Mouse (Mus musculus): ENCODE data around the gene Dhtkd1. TPM values are rescaled to one million over a fixed set of nuclear protein-coding genes. Genes with fewer than 3 reads are reported as not detected.
"Not testable (repeated sequence)": the region's sequence is repeated elsewhere in the genome, so short reads cannot be mapped to it uniquely, and the experiment has no call there.

The Dhtkd1 gene
- 6.3 and 6.4 TPM in 2 replicates for polyA plus RNA-seq (2015; fragmentation: Nextera tagmentation; extraction: Ambion mirVana)

DNA sequence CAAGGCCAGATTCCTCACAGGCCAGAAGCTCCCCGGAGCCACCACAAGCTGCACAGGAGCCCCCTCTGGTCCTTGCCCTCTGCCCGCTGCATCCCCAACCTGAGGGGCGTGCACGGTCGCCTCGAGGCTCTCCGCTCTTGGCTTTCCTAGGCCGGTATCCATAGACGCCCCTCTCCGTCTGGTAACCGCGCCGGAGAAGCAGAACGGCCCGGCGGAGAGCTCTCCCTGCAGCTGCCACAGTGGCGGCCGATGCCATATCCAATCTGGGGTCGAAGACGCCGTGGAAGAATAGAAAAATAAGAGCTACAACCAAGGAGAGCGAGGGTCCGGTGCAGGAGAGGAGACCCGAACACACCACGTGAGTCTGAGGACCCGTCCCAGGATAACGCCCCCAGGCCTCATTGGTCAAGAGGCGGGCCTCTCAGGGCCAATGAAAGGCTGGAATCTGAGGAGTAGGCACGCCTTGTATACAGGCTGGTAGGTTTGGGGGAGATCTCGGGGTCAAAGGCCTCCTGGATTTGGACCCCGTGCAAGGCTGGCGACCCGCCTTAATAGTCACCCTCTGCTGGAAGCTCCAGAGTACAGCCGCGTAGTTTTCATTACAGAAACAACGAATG is at the start of gene Dhtkd1:
Gene Dhtkd1 (minus strand): TSS at position 377 of the 617 bp plus-strand sequence.
- peaks cover 18% of the 10 kb centered on the region; the same call in 1 of the 2 replicates for H3K4me1 ChIP-seq (replicated peaks)
- peak within 1 kb of the TSS; percentile 42 for H3K27ac ChIP-seq (replicated peaks)
- no peaks in the 10 kb centered on the region for H3K27me3 ChIP-seq
- H3K4me2 ChIP-seq = peak within 1 kb of the TSS; percentile 76
- peak; percentile 93 for ATAC-seq (ENCODE audit: low read depth)
- no peaks in the 10 kb centered on the region for H3K36me3 ChIP-seq
- WGBS = under 1% methylated on average over 36 of the region's 36 CpGs
- H3K9ac ChIP-seq = peak within 1 kb of the TSS; percentile 79
- H3K9me3 ChIP-seq = no peaks in the 10 kb centered on the region
- H3K4me3 ChIP-seq = peak within 1 kb of the TSS; percentile 64

DNA sequence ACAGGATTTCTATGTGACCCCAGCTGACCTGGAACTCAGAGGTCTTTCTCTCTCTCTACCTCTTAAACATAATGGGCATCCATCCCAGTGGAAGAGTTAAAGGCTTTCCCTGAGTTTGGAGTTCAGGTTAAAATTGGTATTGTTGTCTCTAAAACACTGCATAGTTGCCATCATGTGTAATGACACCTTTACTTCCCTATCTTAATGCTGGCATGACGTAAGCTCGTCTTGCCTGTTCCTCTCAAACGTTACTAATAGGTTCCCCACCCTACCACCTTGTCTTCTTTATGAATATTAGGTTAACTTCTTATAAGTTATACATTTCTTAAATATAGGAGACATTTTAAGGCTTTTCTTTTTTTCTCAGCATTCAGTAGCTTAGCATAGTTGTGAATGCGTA is 34.9 kb upstream of the Dhtkd1 start:
- H3K4me1 ChIP-seq (replicated peaks) = no peaks in the 10 kb centered on the region
- no peaks in the 10 kb centered on the region for H3K27me3 ChIP-seq
- no peak overlapping the region for H3K4me3 ChIP-seq
- no peak overlapping the region for H3K27ac ChIP-seq (replicated peaks)
- no peak overlapping the region for H3K4me2 ChIP-seq
- H3K9me3 ChIP-seq = no peaks in the 10 kb centered on the region
- H3K9ac ChIP-seq = no peak overlapping the region
- peaks cover 47% of the 10 kb centered on the region for H3K36me3 ChIP-seq
- no peak for ATAC-seq (ENCODE audit: low read depth)
- WGBS = 93% methylated on average over 4 of the region's 4 CpGs

DNA sequence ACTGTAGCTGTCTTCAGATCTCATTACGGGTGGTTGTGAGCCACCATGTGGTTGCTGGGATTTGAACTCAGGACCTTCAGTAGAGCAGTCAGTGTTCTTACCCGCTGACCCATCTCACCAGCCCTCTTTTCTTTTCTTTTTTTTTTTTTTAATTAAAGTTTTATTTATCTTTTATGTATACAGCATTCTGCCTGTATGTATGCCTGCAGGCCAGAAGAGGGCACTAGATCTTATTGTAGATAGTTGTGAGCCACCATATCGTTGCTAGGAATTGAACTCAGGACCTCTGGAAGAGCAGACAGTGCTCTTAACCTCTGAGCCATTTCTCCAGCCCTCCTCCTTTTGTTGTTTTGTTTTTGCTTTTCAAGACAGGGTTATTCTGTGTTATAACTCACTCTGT is 28.0 kb upstream of the Dhtkd1 start:
- peaks cover 21% of the 10 kb centered on the region for H3K36me3 ChIP-seq
- H3K9me3 ChIP-seq; H3K27ac ChIP-seq (replicated peaks); H3K27me3 ChIP-seq; H3K4me2 ChIP-seq; H3K4me1 ChIP-seq (replicated peaks); H3K4me3 ChIP-seq; H3K9ac ChIP-seq; ATAC-seq (ENCODE audit: low read depth): not testable (repeated sequence)
- 94% methylated on average over 3 of the region's 3 CpGs for WGBS

DNA sequence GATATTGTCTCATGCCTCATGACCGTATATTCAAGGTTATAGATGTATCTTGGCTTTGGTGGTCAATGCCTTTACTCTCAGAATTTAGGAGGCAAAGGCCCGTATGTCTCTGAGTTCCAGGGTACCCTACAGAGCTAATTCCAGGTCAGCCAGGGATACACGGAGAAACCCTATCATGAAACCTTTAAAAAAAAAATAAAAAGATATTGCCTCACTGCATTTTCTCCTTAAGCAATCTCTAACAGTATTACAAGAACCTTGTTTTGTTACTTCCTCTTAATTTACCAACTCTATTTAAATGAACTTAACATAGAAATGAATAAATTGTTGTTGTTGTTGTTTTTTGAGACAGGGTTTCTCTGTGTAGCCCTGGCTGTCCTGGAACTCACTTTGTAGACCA is 23.4 kb upstream of the Dhtkd1 start:
- Histone ChIP-seq H3K36me3 (peaks cover 34% of the 10 kb centered on the region), H3K9me3 (no peaks in the 10 kb centered on the region), H3K27me3 (no peaks in the 10 kb centered on the region), H3K9ac (no peak overlapping the region), H3K4me3 (no peak overlapping the region), H3K27ac (replicated peaks) (no peak overlapping the region), H3K4me2 (no peak overlapping the region), H3K4me1 (replicated peaks) (0 out of 2 replicates have a peak, but pooled peaks cover 6% of the 10 kb centered on the region)
- WGBS = 94% methylated on average over 3 of the region's 3 CpGs
- no peak for ATAC-seq (ENCODE audit: low read depth)

DNA sequence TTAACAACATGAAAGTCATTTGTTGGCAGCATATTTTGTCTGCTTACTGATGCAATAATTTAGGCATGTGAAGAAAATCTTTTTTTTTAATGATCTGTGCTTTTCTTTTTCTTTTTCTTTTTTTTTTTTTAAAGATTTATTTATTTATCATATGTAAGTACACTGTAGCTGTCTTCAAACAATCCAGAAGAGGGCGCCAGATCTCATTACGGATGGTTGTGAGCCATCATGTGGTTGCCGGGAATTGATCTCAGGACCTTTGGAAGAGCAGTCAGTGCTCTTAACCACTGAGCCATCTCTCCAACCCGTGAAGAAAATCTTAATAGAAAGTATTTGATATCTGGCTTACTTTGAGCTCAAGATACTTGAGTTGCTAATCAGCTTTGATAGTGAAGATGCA is 21.1 kb upstream of the Dhtkd1 start:
- H3K4me1 ChIP-seq (replicated peaks); H3K27me3 ChIP-seq; ATAC-seq (ENCODE audit: low read depth); H3K4me3 ChIP-seq; H3K9me3 ChIP-seq; H3K9ac ChIP-seq; H3K27ac ChIP-seq (replicated peaks); H3K4me2 ChIP-seq: not testable (repeated sequence)
- WGBS = 92% methylated on average over 4 of the region's 4 CpGs
- H3K36me3 ChIP-seq = peaks cover 51% of the 10 kb centered on the region

DNA sequence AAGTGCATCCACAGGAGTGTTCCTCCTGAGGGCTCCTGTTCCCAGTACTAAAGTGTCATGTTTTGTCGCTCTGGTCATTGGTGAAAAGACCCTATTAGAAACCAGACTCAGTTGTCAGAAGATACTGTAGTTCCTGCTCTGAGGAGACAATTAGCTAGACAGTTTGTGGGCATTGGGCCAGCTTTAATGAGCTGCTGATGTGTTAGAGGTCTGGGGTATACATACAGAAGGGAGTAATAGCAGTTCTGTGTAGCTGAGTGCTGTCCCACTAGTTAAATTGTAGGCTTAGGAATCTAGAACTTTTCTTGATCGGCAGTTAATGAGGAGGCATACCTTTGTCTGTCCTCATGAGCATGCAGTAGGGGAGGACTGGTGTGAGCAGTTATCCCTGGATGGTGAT is 19.7 kb upstream of the Dhtkd1 start:
- 68% methylated on average over 2 of the region's 2 CpGs for WGBS
- ATAC-seq (ENCODE audit: low read depth) = no peak
- H3K36me3 ChIP-seq = peaks cover 65% of the 10 kb centered on the region
- no peak overlapping the region for H3K9ac ChIP-seq
- no peak overlapping the region for H3K4me3 ChIP-seq
- H3K27me3 ChIP-seq = no peaks in the 10 kb centered on the region
- no peak overlapping the region for H3K4me2 ChIP-seq
- H3K4me1 ChIP-seq (replicated peaks) = 0 out of 2 replicates have a peak, but pooled peaks cover 6% of the 10 kb centered on the region
- no peak overlapping the region for H3K27ac ChIP-seq (replicated peaks)
- H3K9me3 ChIP-seq = no peaks in the 10 kb centered on the region

DNA sequence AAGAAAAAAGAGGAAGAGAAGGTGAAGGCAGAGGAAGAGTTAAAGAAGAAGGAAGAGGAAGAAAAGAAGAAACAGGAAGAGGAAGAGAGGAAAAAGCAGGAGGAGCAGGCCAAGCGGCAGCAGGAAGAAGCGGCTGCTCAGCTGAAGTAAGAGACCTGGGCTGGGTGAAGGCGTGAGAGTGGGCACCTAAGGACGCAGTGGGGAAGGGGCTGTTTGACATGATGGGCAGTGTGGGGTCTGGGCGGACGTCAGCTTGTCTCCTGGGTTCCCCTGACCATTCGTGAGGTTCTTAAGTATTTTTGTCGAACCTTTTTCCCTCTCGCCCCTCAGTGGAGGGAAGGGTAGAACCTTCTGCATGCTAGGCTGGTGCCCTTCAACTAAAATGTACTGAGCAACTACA is 15.1 kb upstream of the Dhtkd1 start:
- ATAC-seq (ENCODE audit: low read depth) = no peak
- H3K4me2 ChIP-seq = no peak overlapping the region
- no peak overlapping the region for H3K27ac ChIP-seq (replicated peaks)
- H3K9ac ChIP-seq = no peak overlapping the region
- 94% methylated on average over 9 of the region's 9 CpGs for WGBS
- peaks cover 12% of the 10 kb centered on the region for H3K4me1 ChIP-seq (replicated peaks)
- H3K36me3 ChIP-seq = peaks cover 48% of the 10 kb centered on the region
- H3K27me3 ChIP-seq = no peaks in the 10 kb centered on the region
- no peak overlapping the region for H3K4me3 ChIP-seq
- H3K9me3 ChIP-seq = no peaks in the 10 kb centered on the region

DNA sequence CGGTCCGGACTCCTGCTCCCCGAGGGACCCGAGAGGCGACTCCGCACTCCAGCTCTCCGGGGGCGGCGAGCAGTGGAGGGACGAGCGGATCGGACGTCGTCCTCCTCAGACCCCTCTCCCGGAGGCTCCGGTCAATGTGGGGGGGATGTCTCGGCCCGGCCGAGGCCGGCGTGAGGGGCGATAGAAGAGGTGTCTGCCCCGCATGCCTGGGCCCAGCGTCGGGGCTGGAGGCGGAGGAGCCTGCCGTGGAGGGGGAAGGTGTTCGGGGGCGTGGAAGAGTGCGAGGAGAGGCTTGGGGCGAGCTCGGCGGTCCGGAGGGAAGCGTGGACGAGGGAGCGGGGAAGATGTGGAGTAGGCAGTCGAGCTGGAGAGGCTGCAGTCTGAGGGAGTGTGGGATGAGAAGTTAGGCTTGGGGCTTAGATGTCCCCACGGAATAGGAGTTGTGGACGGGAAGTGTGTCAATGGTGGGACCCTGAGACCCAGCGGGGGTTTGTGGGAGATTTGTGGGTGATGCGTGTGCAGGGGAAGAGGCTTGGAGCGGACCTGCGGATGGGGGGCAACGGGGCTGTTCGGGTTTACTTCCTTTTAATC is 9.1 kb upstream of the Dhtkd1 start:
- ATAC-seq (ENCODE audit: low read depth) = no peak
- WGBS = under 1% methylated on average over 46 of the region's 46 CpGs
- H3K36me3 ChIP-seq = no peaks in the 10 kb centered on the region
- H3K4me3 ChIP-seq = peak overlapping the region; percentile 70
- peak overlapping the region; percentile 95 for H3K4me2 ChIP-seq
- no peaks in the 10 kb centered on the region for H3K9me3 ChIP-seq
- H3K9ac ChIP-seq = peak overlapping the region; percentile 81
- peak overlapping the region; percentile 91 for H3K27ac ChIP-seq (replicated peaks)
- peaks cover 21% of the 10 kb centered on the region for H3K4me1 ChIP-seq (replicated peaks)
- H3K27me3 ChIP-seq = no peaks in the 10 kb centered on the region

DNA sequence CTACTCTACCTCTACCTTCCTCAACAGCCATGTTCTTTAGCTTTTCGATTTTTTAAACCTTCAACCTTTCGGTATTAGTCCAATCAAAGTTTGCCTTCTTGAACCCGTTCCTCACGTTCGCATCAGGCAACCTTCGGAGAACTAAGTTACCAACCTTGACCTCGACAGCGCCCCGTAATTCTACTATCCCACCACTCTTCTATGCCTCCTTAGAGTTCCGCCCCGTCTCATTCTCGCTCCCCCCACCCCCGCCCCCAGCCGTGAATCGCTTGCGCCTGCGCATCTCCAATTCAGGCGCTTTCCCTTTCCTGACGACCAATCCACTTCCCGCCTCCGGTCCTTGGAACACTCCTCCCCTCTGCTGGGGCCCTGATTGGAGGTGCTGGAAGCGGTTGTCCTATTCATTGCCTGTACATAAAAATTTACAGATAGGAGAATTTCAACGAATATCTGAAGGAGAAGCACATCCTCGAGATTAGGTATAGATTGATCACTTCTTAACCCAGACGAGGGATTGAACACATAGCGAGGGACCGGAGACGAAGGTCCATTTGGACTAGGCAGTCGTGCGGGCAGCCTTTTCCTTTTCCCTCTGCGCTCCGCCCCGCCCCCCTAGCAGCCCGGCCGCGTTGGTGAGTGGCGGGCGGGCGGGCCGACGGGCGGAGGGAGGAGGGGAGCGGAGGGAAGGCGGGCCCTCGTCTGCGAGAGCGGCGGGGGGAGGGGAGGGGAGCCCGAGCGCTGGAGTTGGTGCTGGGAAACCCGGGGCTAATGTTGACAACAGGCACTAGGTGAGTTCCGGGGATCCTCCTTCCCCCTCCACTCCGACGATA is 8.4 kb upstream of the Dhtkd1 start, which contains the start of gene Upf2:
Gene Upf2 (plus strand): TSS at position 704 of the 830 bp plus-strand sequence.
- WGBS = under 1% methylated on average over 47 of the region's 54 CpGs
- peak within 1 kb of the TSS; percentile 81 for H3K9ac ChIP-seq

DNA sequence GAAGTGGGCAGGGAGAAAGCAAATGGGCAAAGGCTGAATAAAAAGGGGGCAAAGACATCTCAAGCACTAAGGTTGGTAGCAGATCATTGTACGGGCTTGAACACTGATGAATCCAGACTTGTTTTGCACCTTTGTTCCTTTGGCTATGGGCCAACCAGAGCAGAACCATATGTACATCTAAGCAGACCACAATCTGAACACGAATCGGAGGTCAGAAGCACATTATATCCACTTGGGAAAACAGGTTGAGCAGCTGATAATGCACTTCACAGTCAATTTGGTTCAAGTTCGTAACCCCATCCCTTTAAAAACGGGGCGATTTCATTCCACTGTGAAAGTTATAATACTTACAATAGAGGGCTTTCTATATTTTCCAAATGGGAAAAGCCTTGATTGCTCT is 7.7 kb upstream of the Dhtkd1 start:
- peak overlapping the region; percentile 70 for H3K4me3 ChIP-seq
- peaks cover 21% of the 10 kb centered on the region for H3K4me1 ChIP-seq (replicated peaks)
- H3K9ac ChIP-seq = peak overlapping the region; percentile 74
- peak overlapping the region; percentile 71 for H3K4me2 ChIP-seq
- WGBS = 9% methylated on average over 6 of the region's 6 CpGs
- H3K27me3 ChIP-seq = no peaks in the 10 kb centered on the region
- H3K36me3 ChIP-seq = no peaks in the 10 kb centered on the region
- H3K9me3 ChIP-seq = no peaks in the 10 kb centered on the region
- no peak for ATAC-seq (ENCODE audit: low read depth)
- H3K27ac ChIP-seq (replicated peaks) = peak overlapping the region; percentile 91

More for the DNA sequence above, 8.4 kb upstream of the Dhtkd1 start, which contains the start of gene Upf2:
- Histone ChIP-seq H3K27me3 (no peaks in the 10 kb centered on the region), H3K4me1 (replicated peaks) (peaks cover 21% of the 10 kb centered on the region), H3K4me2 (peak within 1 kb of the TSS; percentile 95), H3K27ac (replicated peaks) (peak within 1 kb of the TSS; percentile 91), H3K9me3 (no peaks in the 10 kb centered on the region), H3K4me3 (peak within 1 kb of the TSS; percentile 70), H3K36me3 (no peaks in the 10 kb centered on the region)
- peak; percentile 95 for ATAC-seq (ENCODE audit: low read depth)

DNA sequence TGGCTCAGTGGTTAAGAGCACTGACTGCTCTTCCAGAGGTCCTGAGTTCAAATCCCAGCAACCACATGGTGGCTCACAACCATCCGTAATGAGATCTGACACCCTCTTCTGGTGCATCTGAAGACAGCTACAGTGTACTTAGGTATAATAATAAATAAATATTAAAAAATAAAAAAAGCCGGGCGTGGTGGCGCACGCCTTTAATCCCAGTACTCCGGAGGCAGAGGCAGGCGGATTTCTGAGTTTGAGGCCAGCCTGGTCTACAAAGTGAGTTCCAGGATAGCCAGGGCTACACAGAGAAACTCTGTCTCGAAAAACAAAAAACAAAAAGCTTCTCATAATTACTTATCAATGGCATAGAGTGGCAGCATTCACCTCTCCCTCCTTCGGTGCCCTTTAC is 7.2 kb upstream of the Dhtkd1 start:
- not testable (repeated sequence) for H3K27ac ChIP-seq (replicated peaks); H3K27me3 ChIP-seq; H3K9me3 ChIP-seq; ATAC-seq (ENCODE audit: low read depth); H3K9ac ChIP-seq; H3K36me3 ChIP-seq
- H3K4me2 ChIP-seq = peak overlapping the region; percentile 71
- peaks cover 21% of the 10 kb centered on the region for H3K4me1 ChIP-seq (replicated peaks)
- H3K4me3 ChIP-seq = peak overlapping the region; percentile 70
- WGBS = 93% methylated on average over 9 of the region's 9 CpGs

DNA sequence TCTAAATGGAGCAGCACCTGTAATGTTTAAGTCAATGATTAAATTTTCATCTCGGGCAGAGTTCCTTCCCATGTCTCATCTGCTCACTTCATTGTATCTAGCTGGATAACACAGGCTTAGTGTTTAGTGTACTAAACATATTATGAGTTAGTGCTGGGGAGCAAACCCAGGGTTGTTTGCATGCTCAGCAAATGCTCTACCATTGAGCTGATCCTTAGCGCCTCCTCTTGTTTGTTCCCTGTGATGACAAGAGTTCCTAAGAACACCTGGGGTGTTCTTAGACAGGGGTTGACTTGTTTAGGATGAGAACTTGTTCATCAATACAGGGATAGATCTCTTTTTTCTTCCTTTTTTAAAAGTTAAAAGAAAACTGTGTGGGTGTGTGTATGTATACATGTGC is 6.4 kb upstream of the Dhtkd1 start:
- Histone ChIP-seq H3K36me3 (no peaks in the 10 kb centered on the region), H3K4me1 (replicated peaks) (peaks cover 21% of the 10 kb centered on the region), H3K27ac (replicated peaks) (no peak overlapping the region), H3K4me2 (no peak overlapping the region), H3K4me3 (no peak overlapping the region), H3K27me3 (no peaks in the 10 kb centered on the region), H3K9me3 (no peaks in the 10 kb centered on the region), H3K9ac (no peak overlapping the region)
- WGBS = 97% methylated on average over 2 of the region's 2 CpGs
- ATAC-seq (ENCODE audit: low read depth) = no peak
